Mouse (Mus musculus): Measurements from ENCODE around the gene Olfr1369-ps1. TPM values are rescaled to one million over a fixed set of nuclear protein-coding genes. Genes with fewer than 3 reads are reported as not detected.
A peak's percentile ranks its signal among the peaks of the same experiment; 100 is the strongest.
"Not testable (repeated sequence)": the region's sequence is repeated elsewhere in the genome, so short reads cannot be mapped to it uniquely, and the experiment has no call there.

Gene Olfr1369-ps1
- polyA plus RNA-seq (2016; fragmentation: Nextera tagmentation; extraction: Ambion mirVana) = 0.05 TPM in 1 of 2 replicates, not detected in the other

- H3K4me2 ChIP-seq (replicated peaks); H3K27me3 ChIP-seq; H3K36me3 ChIP-seq; H3K9ac ChIP-seq; H3K9me3 ChIP-seq (replicated peaks); H3K27ac ChIP-seq; ATAC-seq (ENCODE audit: low FRiP score); H3K4me3 ChIP-seq; H3K4me1 ChIP-seq: not testable (repeated sequence)
- 73% methylated on average over 3 of the region's 3 CpGs for WGBS
Measured at GRCm38 (mm10) chr13:21111183-21111582, at the start of gene Olfr1369-ps1. TSS of gene Olfr1369-ps1 (plus strand) at chr13:21111483.

DNA sequence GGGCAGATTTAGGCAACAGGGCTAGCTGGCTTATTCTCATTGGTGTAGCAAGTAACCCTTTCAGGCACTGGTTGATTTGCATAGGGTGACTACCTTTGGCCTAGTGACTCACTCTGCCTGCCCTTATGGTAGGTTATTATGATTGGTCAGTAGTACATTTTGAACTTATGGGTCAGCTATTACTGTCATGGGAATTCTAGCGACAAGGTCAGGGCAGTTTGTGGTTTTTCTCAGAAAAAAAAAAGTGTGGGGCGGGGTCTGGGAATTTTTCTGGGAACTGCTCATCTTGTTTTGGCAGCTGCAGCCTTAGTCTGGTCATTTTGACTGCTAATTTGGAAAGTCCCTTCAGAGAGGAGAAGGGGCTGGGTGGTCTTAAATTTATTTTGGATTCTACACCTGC, 45.3 kb upstream of the Olfr1369-ps1 start:
- WGBS = 87% methylated on average over 2 of the region's 2 CpGs
- no peaks in the 10 kb centered on the region for H3K27me3 ChIP-seq
- H3K4me3 ChIP-seq = no peak overlapping the region

GRCm38 (mm10) chr13:21074847-21075246, 36.4 kb upstream of the Olfr1369-ps1 start, which contains the start of gene Olfr1370:
TSS of gene Olfr1370 (minus strand) at chr13:21074947.
- Histone ChIP-seq H3K27me3 (no peaks in the 10 kb centered on the region), H3K9ac (no peak within 1 kb of the TSS), H3K4me1 (no peaks in the 10 kb centered on the region), H3K27ac (no peak within 1 kb of the TSS), H3K36me3 (no peaks in the 10 kb centered on the region), H3K4me2 (replicated peaks) (no peak within 1 kb of the TSS), H3K4me3 (no peak within 1 kb of the TSS), H3K9me3 (replicated peaks) (no peaks in the 10 kb centered on the region)
- WGBS = 83% methylated on average over 3 of the region's 3 CpGs
- ATAC-seq (ENCODE audit: low FRiP score) = no peak

More for the DNA sequence above, 45.3 kb upstream of the Olfr1369-ps1 start:
- Histone ChIP-seq H3K4me2 (replicated peaks) (no peak overlapping the region), H3K27ac (no peak overlapping the region), H3K9ac (no peak overlapping the region), H3K4me1 (no peaks in the 10 kb centered on the region), H3K36me3 (no peaks in the 10 kb centered on the region), H3K9me3 (replicated peaks) (no peaks in the 10 kb centered on the region)
- no peak for ATAC-seq (ENCODE audit: low FRiP score)

- no peaks in the 10 kb centered on the region for H3K36me3 ChIP-seq
- no peaks in the 10 kb centered on the region for H3K9me3 ChIP-seq (replicated peaks)
- no peak overlapping the region for H3K27ac ChIP-seq
- H3K9ac ChIP-seq = no peak overlapping the region
- H3K4me3 ChIP-seq = no peak overlapping the region
- ATAC-seq (ENCODE audit: low FRiP score) = no peak
- no peak overlapping the region for H3K4me2 ChIP-seq (replicated peaks)
- H3K4me1 ChIP-seq = no peaks in the 10 kb centered on the region
- 91% methylated on average over 2 of the region's 2 CpGs for WGBS
- no peaks in the 10 kb centered on the region for H3K27me3 ChIP-seq
Measured at GRCm38 (mm10) chr13:21082686-21083085, 28.6 kb upstream of the Olfr1369-ps1 start.

- Histone ChIP-seq H3K4me3 (no peak overlapping the region), H3K36me3 (no peaks in the 10 kb centered on the region), H3K4me2 (replicated peaks) (no peak overlapping the region), H3K4me1 (no peaks in the 10 kb centered on the region), H3K27me3 (no peaks in the 10 kb centered on the region), H3K9ac (no peak overlapping the region), H3K9me3 (replicated peaks) (no peaks in the 10 kb centered on the region), H3K27ac (no peak overlapping the region)
- ATAC-seq (ENCODE audit: low FRiP score) = no peak
- WGBS = 94% methylated on average over 3 of the region's 3 CpGs
Measured at GRCm38 (mm10) chr13:21109759-21110158, 1.5 kb upstream of the Olfr1369-ps1 start.

GRCm38 (mm10) chr13:21110441-21110840, 842 bp upstream of the Olfr1369-ps1 start:
- Histone ChIP-seq H3K27me3 (no peaks in the 10 kb centered on the region), H3K27ac (no peak overlapping the region), H3K9me3 (replicated peaks) (no peaks in the 10 kb centered on the region), H3K9ac (no peak overlapping the region), H3K4me2 (replicated peaks) (no peak overlapping the region), H3K4me3 (no peak overlapping the region), H3K36me3 (no peaks in the 10 kb centered on the region), H3K4me1 (no peaks in the 10 kb centered on the region)
- 90% methylated on average over 6 of the region's 6 CpGs for WGBS
- no peak for ATAC-seq (ENCODE audit: low FRiP score)

GRCm38 (mm10) chr13:21114121-21114520, 2.8 kb downstream of the Olfr1369-ps1 start:
- H3K4me1 ChIP-seq = no peaks in the 10 kb centered on the region
- 89% methylated on average over 4 of the region's 4 CpGs for WGBS
- no peak overlapping the region for H3K4me2 ChIP-seq (replicated peaks)
- no peak overlapping the region for H3K4me3 ChIP-seq
- H3K9ac ChIP-seq = no peak overlapping the region
- H3K27ac ChIP-seq = no peak overlapping the region
- H3K36me3 ChIP-seq = no peaks in the 10 kb centered on the region
- H3K27me3 ChIP-seq = no peaks in the 10 kb centered on the region
- H3K9me3 ChIP-seq (replicated peaks) = no peaks in the 10 kb centered on the region
- ATAC-seq (ENCODE audit: low FRiP score) = no peak

- WGBS = 79% methylated on average over 3 of the region's 3 CpGs
- H3K27ac ChIP-seq; H3K4me1 ChIP-seq; H3K9me3 ChIP-seq (replicated peaks); H3K36me3 ChIP-seq; H3K9ac ChIP-seq; H3K27me3 ChIP-seq; H3K4me2 ChIP-seq (replicated peaks); H3K4me3 ChIP-seq; ATAC-seq (ENCODE audit: low FRiP score): not testable (repeated sequence)
Measured at GRCm38 (mm10) chr13:21129339-21129738, 18.1 kb downstream of the Olfr1369-ps1 start, which contains the start of gene Olfr263. TSS of gene Olfr263 (plus strand) at chr13:21129639.

GRCm38 (mm10) chr13:21142421-21142820, 31.1 kb downstream of the Olfr1369-ps1 start:
- WGBS = 54% methylated on average over 8 of the region's 8 CpGs
- Histone ChIP-seq H3K4me3 (no peak overlapping the region), H3K4me1 (no peaks in the 10 kb centered on the region), H3K36me3 (no peaks in the 10 kb centered on the region), H3K27me3 (no peaks in the 10 kb centered on the region), H3K4me2 (replicated peaks) (no peak overlapping the region), H3K9me3 (replicated peaks) (no peaks in the 10 kb centered on the region), H3K27ac (no peak overlapping the region), H3K9ac (no peak overlapping the region)
- no peak for ATAC-seq (ENCODE audit: low FRiP score)

DNA sequence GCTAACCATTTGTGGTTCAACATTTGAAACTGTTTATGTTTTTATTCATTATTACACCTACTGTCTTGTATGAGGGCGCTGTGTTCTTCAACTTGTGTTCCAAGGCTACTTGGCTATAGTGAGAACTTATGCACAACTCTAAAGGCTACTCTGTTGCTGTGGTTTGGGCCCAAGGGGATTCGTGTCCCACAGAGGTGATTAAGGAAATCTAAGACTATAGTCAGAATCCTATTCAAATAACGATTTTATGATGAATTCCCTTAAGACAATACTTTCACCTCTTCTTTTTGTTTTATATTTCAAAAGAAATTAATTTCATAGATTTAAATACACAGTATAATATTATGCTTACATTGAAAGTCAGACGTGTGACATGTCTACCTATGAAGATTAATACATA, 34.5 kb downstream of the Olfr1369-ps1 start, which contains the start of gene Olfr1368:
Gene Olfr1368 (minus strand): TSS at position 101 of the 400 bp plus-strand sequence.
- no peak within 1 kb of the TSS for H3K9ac ChIP-seq
- no peaks in the 10 kb centered on the region for H3K36me3 ChIP-seq
- H3K4me1 ChIP-seq = no peaks in the 10 kb centered on the region
- H3K9me3 ChIP-seq (replicated peaks) = no peaks in the 10 kb centered on the region
- ATAC-seq (ENCODE audit: low FRiP score) = no peak
- H3K27ac ChIP-seq = no peak within 1 kb of the TSS
- WGBS = 81% methylated on average over 4 of the region's 4 CpGs
- H3K4me2 ChIP-seq (replicated peaks) = no peak within 1 kb of the TSS
- no peak within 1 kb of the TSS for H3K4me3 ChIP-seq
- no peaks in the 10 kb centered on the region for H3K27me3 ChIP-seq

GRCm38 (mm10) chr13:21155888-21156287, 44.6 kb downstream of the Olfr1369-ps1 start:
- H3K27ac ChIP-seq = no peak overlapping the region
- H3K9ac ChIP-seq = no peak overlapping the region
- H3K27me3 ChIP-seq = no peaks in the 10 kb centered on the region
- 85% methylated on average over 5 of the region's 5 CpGs for WGBS
- no peaks in the 10 kb centered on the region for H3K9me3 ChIP-seq (replicated peaks)
- H3K4me3 ChIP-seq = no peak overlapping the region
- no peak for ATAC-seq (ENCODE audit: low FRiP score)
- no peak overlapping the region for H3K4me2 ChIP-seq (replicated peaks)
- H3K36me3 ChIP-seq = no peaks in the 10 kb centered on the region
- 0 out of 2 replicates have a peak, but pooled peaks cover 9% of the 10 kb centered on the region for H3K4me1 ChIP-seq

- Histone ChIP-seq H3K4me2 (replicated peaks) (peak overlapping the region; percentile 78), H3K36me3 (no peaks in the 10 kb centered on the region), H3K27ac (no peak overlapping the region), H3K9ac (no peak overlapping the region), H3K27me3 (no peaks in the 10 kb centered on the region), H3K9me3 (replicated peaks) (no peaks in the 10 kb centered on the region), H3K4me1 (0 out of 2 replicates have a peak, but pooled peaks cover 9% of the 10 kb centered on the region), H3K4me3 (no peak overlapping the region)
- 3% methylated on average over 9 of the region's 9 CpGs for WGBS
- ATAC-seq (ENCODE audit: low FRiP score) = no peak
Measured at GRCm38 (mm10) chr13:21158071-21158470, 46.8 kb downstream of the Olfr1369-ps1 start.

GRCm38 (mm10) chr13:21158785-21159474, 47.6 kb downstream of the Olfr1369-ps1 start:
- peak overlapping the region; percentile 60 for H3K4me3 ChIP-seq
- H3K27me3 ChIP-seq = no peaks in the 10 kb centered on the region
- WGBS = under 1% methylated on average over 19 of the region's 19 CpGs
- no peak overlapping the region for H3K27ac ChIP-seq
- H3K9ac ChIP-seq = peak overlapping the region; percentile 48; the same call in 1 of the 2 replicates
- 0 out of 2 replicates have a peak, but pooled peaks cover 9% of the 10 kb centered on the region for H3K4me1 ChIP-seq
- peak overlapping the region; percentile 78 for H3K4me2 ChIP-seq (replicated peaks)
- H3K36me3 ChIP-seq = no peaks in the 10 kb centered on the region
- H3K9me3 ChIP-seq (replicated peaks) = no peaks in the 10 kb centered on the region
- peak; percentile 27 for ATAC-seq (ENCODE audit: low FRiP score)

Data from hindbrain, embryonic 12.5 days (tissue).